Comparison of ENCODE assay signal across 12 mouse cellular contexts in the genomic region with DNA sequence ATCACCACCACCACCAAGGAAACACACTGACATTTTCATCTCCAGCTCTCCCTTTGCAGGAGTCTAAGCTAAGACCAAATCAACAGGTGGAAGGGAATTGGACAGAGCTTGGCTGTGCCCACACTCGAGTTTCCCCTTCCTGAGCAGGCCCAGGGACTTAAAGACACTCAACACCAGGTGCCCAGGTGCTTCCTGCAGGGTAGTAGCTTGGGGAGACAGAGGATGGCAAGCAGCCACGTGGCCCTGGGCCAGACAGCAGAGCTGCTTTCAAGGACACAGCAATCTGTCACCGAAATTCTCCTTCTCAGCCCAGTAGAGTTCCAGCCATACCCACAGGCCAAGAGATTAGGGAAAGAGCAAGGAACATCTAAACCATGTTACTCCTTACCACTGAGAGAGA.
DNase-seq lines count a peak whose midpoint lies in the region; ATAC-seq and TF ChIP-seq lines count a peak whose summit lies in the region.
"Had no signal": no experiment of that assay in that cellular context is flagged by ENCODE, and none has a peak within 500 bp of the region (broad histone marks: within the 10 kb centered on the region; RNA-seq: fewer than 3 reads in every experiment).

No protein-coding gene starts in this region.

- no peaks in the 10 kb centered on the region for H3K79me2 ChIP-seq in heart, adult 2 months (replicated peaks; ENCODE audit: control insufficient read depth, insufficient read depth, low read length)

- peak; percentile 8 to 23 for DNase-seq in heart, postnatal 14 days
- no peak for DNase-seq in heart, adult 2 months
- peak; percentile 1 for DNase-seq in thymus, adult 2 months
- DNase-seq in thymus, adult 18-20 months: no peak
- peak; percentile 58 for DNase-seq in kidney, postnatal 10 days
- peak; percentile 2 to 15 for DNase-seq in thymus, postnatal 36 days
- DNase-seq in retina, embryonic 14.5 days (ENCODE audit: low spot score): no peak
- DNase-seq: cerebellum, adult 18-20 months; right cerebral cortex, postnatal 14 days had no signal

- H3K4me2 ChIP-seq in midbrain, embryonic 16.5 days (ENCODE audit: low read length): no peak overlapping the region
- H3K4me2 ChIP-seq: heart, embryonic 13.5 days had no signal

- H3K27me3 ChIP-seq in heart, adult 2 months (ENCODE audit: control insufficient read depth, insufficient read depth, low read length): no peaks in the 10 kb centered on the region
- H3K27me3 ChIP-seq in thymus, adult 2 months (ENCODE audit: control insufficient read depth, insufficient read depth, low read length): no peaks in the 10 kb centered on the region
- H3K27me3 ChIP-seq in midbrain, embryonic 16.5 days (ENCODE audit: control insufficient read depth, insufficient read depth, low read depth, low read length): peaks cover 2% of the 10 kb centered on the region; the same call in 1 of the 2 replicates

- no peak overlapping the region for H3K4me3 ChIP-seq in heart, adult 2 months
- H3K4me3 ChIP-seq in thymus, adult 2 months (ENCODE audit: control insufficient read depth, insufficient read depth, low read length): no peak overlapping the region
- H3K4me3 ChIP-seq in midbrain, embryonic 16.5 days (ENCODE audit: low read depth, low read length): no peak overlapping the region
- H3K4me3 ChIP-seq: embryonic facial prominence, embryonic 10.5 days; heart, embryonic 13.5 days had no signal

- ATAC-seq in midbrain, embryonic 16.5 days: no peak

- H3K9ac ChIP-seq in heart, adult 2 months (ENCODE audit: low read depth, low read length): no peak overlapping the region
- no peak overlapping the region for H3K9ac ChIP-seq in midbrain, embryonic 16.5 days (ENCODE audit: low read depth, low read length)
- H3K9ac ChIP-seq: heart, embryonic 13.5 days had no signal

- WGBS in heart, adult 2 months: 22% methylated on average over 3 of the region's 3 CpGs
- WGBS in thymus, adult 2 months: 9% methylated on average over 3 of the region's 3 CpGs
- WGBS in midbrain, embryonic 16.5 days: 40% methylated on average over 3 of the region's 3 CpGs

- H3K9me3 ChIP-seq in midbrain, embryonic 16.5 days (replicated peaks; ENCODE audit: control insufficient read depth, low read length, poor library complexity, severe bottlenecking): no peaks in the 10 kb centered on the region
- H3K9me3 ChIP-seq: embryonic facial prominence, embryonic 10.5 days; heart, embryonic 13.5 days had no signal

- no peak overlapping the region for H3K27ac ChIP-seq in heart, adult 2 months
- no peak overlapping the region for H3K27ac ChIP-seq in thymus, adult 2 months (ENCODE audit: control insufficient read depth, insufficient read depth, low read length)
- H3K27ac ChIP-seq in midbrain, embryonic 16.5 days (ENCODE audit: low read length): no peak overlapping the region
- H3K27ac ChIP-seq: embryonic facial prominence, embryonic 10.5 days; heart, embryonic 13.5 days had no signal

- no peak for TF ChIP-seq CTCF in heart, adult 2 months (IDR thresholded peaks at IDR 0.05)
- no peak for TF ChIP-seq CTCF in thymus, adult 2 months (IDR thresholded peaks at IDR 0.05; ENCODE audit: borderline replicate concordance, control insufficient read depth, extremely low read depth, insufficient read depth, low read length, poor library complexity)

- no peak for TF ChIP-seq POLR2A in heart, adult 2 months (IDR thresholded peaks at IDR 0.05; ENCODE audit: insufficient read depth, low read depth, low read length)
- no peak for TF ChIP-seq POLR2A in thymus, adult 2 months (IDR thresholded peaks at IDR 0.05; ENCODE audit: control insufficient read depth, extremely low read depth, insufficient read depth, low read length, poor library complexity)

- intact Hi-C loops in heart, postnatal 14 days (cut with DNase I): no loop called here
- intact Hi-C loops in heart, adult 2 months (cut with DNase I): no loop called here

- no peaks in the 10 kb centered on the region for H3K36me3 ChIP-seq in heart, adult 2 months (ENCODE audit: control insufficient read depth, insufficient read depth, low read length)
- H3K36me3 ChIP-seq in thymus, adult 2 months (ENCODE audit: control insufficient read depth, insufficient read depth, low read length): no peaks in the 10 kb centered on the region
- no peaks in the 10 kb centered on the region for H3K36me3 ChIP-seq in midbrain, embryonic 16.5 days (ENCODE audit: control insufficient read depth, insufficient read depth, low read length)
- H3K36me3 ChIP-seq: embryonic facial prominence, embryonic 10.5 days; heart, embryonic 13.5 days had no signal

- H3K4me1 ChIP-seq in heart, adult 2 months (ENCODE audit: control insufficient read depth, insufficient read depth, low read length): no peaks in the 10 kb centered on the region
- H3K4me1 ChIP-seq in thymus, adult 2 months (replicated peaks; ENCODE audit: control insufficient read depth, insufficient read depth, low read length): peaks cover 10% of the 10 kb centered on the region
- H3K4me1 ChIP-seq in midbrain, embryonic 16.5 days (ENCODE audit: control insufficient read depth, insufficient read depth, low read length): peaks cover 3% of the 10 kb centered on the region; the same call in 1 of the 2 replicates
- H3K4me1 ChIP-seq: heart, embryonic 13.5 days had no signal

- no peak for TF ChIP-seq EP300 in heart, adult 2 months (IDR thresholded peaks at IDR 0.05; ENCODE audit: insufficient read depth, low read depth, low read length)

Comparison
In these comparisons a context has a peak if more than half of its experiments do, and no peak if none do; other contexts are left out.
1. DNase-seq: peak in heart, postnatal 14 days (2 of 2), thymus, adult 2 months (single experiment), kidney, postnatal 10 days (single experiment) and thymus, postnatal 36 days (2 of 2); none in heart, adult 2 months (0 of 2), thymus, adult 18-20 months (0 of 2) and retina, embryonic 14.5 days (single experiment).